Mouse (Mus musculus) limb, embryonic 11.5 days (tissue): ENCODE data around the gene Prima1. TPM values are rescaled to one million over a fixed set of nuclear protein-coding genes. Genes with fewer than 3 reads are reported as not detected.
A peak's percentile ranks its signal among the peaks of the same experiment; 100 is the strongest.

Experiments
- ATAC-seq: fragments of 200-750 bp; cut with Nextera tagmentation; 2 replicates; pipeline ENCODE4 v1.8.0; 2017; ENCODE audit warnings: low read depth; ENCODE audit not compliant: insufficient number of reproducible peaks, low FRiP score, low TSS enrichment
- DNase-seq: peaks from one replicate; pipeline ENCODE4 v3.0.0-alpha.2; 2015; ENCODE audit warnings: low spot score
- H3K27ac ChIP-seq: fragments of 300-500 bp; sonication (generic); replicated peaks from 2 replicates; pipeline ENCODE4 v1.5.1; 2014; ENCODE audit warnings: low read depth, mild to moderate bottlenecking, low read length
- H3K27me3 ChIP-seq: fragments of 300-500 bp; sonication (generic); 2 replicates; pipeline ENCODE4 v1.6.1; 2014; ENCODE audit warnings: mild to moderate bottlenecking, low read length, mixed read lengths; ENCODE audit not compliant: control insufficient read depth, insufficient read depth
- H3K36me3 ChIP-seq: fragments of 300-500 bp; sonication (generic); 2 replicates; pipeline ENCODE4 v1.6.1; 2014; ENCODE audit warnings: mild to moderate bottlenecking, low read length, moderate library complexity, mixed read lengths; ENCODE audit not compliant: control insufficient read depth, insufficient read depth
- H3K4me1 ChIP-seq: fragments of 300-500 bp; sonication (generic); 2 replicates; pipeline ENCODE4 v1.6.1; 2014; ENCODE audit warnings: low read length, mixed read lengths; ENCODE audit not compliant: control insufficient read depth, insufficient read depth
- H3K4me2 ChIP-seq: fragments of 300-500 bp; sonication (generic); 2 replicates; pipeline ENCODE4 v1.6.1; 2014; ENCODE audit warnings: low read depth, mild to moderate bottlenecking, moderate library complexity; ENCODE audit not compliant: severe bottlenecking
- H3K4me3 ChIP-seq: fragments of 300-500 bp; sonication (generic); 2 replicates; pipeline ENCODE4 v1.5.1; 2014; ENCODE audit warnings: low read depth, low read length
- H3K9ac ChIP-seq: fragments of 300-500 bp; sonication (generic); 2 replicates; pipeline ENCODE4 v1.6.1; 2014; ENCODE audit warnings: mild to moderate bottlenecking, low read length
- H3K9me3 ChIP-seq: fragments of 300-500 bp; sonication (generic); 2 replicates; pipeline ENCODE4 v1.6.1; 2016; ENCODE audit warnings: low read length; ENCODE audit not compliant: control insufficient read depth
- WGBS: fragments of 180-500 bp; shearing (Covaris S2); extraction: QIAGEN DNeasy Blood & Tissue Kit; methylation state at CpG from one replicate; pipeline ENCODE4 v1.1.7; 2014; 5-methylcytosine and 5-hydroxymethylcytosine counted together
- polyA plus RNA-seq: library from polyadenylated mRNA; unstranded; fragments of >200 nt; fragmentation: Nextera tagmentation; extraction: Ambion mirVana; gene quantifications from 2 replicates; pipeline ENCODE4 v1.2.1, GENCODE M21; 2014

The Prima1 gene
- polyA plus RNA-seq: 0.16 TPM in 1 of 2 replicates, not detected in the other

- no peak within 1 kb of the TSS; the same call in 1 of the 2 replicates for H3K27ac ChIP-seq
- peak within 1 kb of the TSS; percentile 92 for H3K4me2 ChIP-seq
- peaks cover 3% of the 10 kb centered on the region; the same call in 1 of the 2 replicates for H3K4me1 ChIP-seq
- H3K4me3 ChIP-seq: peak within 1 kb of the TSS; percentile 60
- DNase-seq: peak; percentile 81
- peak within 1 kb of the TSS; percentile 77 for H3K9ac ChIP-seq
- H3K9me3 ChIP-seq: no peaks in the 10 kb centered on the region
- H3K36me3 ChIP-seq: no peaks in the 10 kb centered on the region
- ATAC-seq: peak; percentile 86
- H3K27me3 ChIP-seq: peaks cover 20% of the 10 kb centered on the region
- WGBS: 2% methylated on average over 48 of the region's 54 CpGs
Observed at GRCm38 (mm10) chr12:103242083-103242581, at the start of gene Prima1. Gene Prima1, minus strand, starts transcription at chr12:103242150.

GRCm38 (mm10) chr12:103287276-103287675, 45.3 kb upstream of the Prima1 start:
- Histone ChIP-seq H3K4me3 (no peak overlapping the region), H3K27ac (no peak overlapping the region), H3K36me3 (no peaks in the 10 kb centered on the region), H3K9ac (no peak overlapping the region), H3K9me3 (no peaks in the 10 kb centered on the region), H3K4me2 (no peak overlapping the region), H3K4me1 (no peaks in the 10 kb centered on the region; the same call in 1 of the 2 replicates), H3K27me3 (no peaks in the 10 kb centered on the region)
- 57% methylated on average over 4 of the region's 4 CpGs for WGBS
- ATAC-seq (no peak), DNase-seq (no peak)

GRCm38 (mm10) chr12:103283411-103283810, 41.5 kb upstream of the Prima1 start:
- no peaks in the 10 kb centered on the region; the same call in 1 of the 2 replicates for H3K4me1 ChIP-seq
- no peak for ATAC-seq
- no peaks in the 10 kb centered on the region for H3K27me3 ChIP-seq
- no peak overlapping the region for H3K27ac ChIP-seq
- H3K36me3 ChIP-seq: no peaks in the 10 kb centered on the region
- no peak overlapping the region for H3K9ac ChIP-seq
- 95% methylated on average over 3 of the region's 3 CpGs for WGBS
- no peak overlapping the region for H3K4me2 ChIP-seq
- no peak for DNase-seq
- no peaks in the 10 kb centered on the region for H3K9me3 ChIP-seq
- H3K4me3 ChIP-seq: no peak overlapping the region

- H3K36me3 ChIP-seq: no peaks in the 10 kb centered on the region
- H3K4me1 ChIP-seq: no peaks in the 10 kb centered on the region; the same call in 1 of the 2 replicates
Observed at GRCm38 (mm10) chr12:103282936-103283335, 41.0 kb upstream of the Prima1 start.

GRCm38 (mm10) chr12:103281912-103282311, 40.0 kb upstream of the Prima1 start:
- H3K9me3 ChIP-seq: no peaks in the 10 kb centered on the region
- no peak for ATAC-seq
- H3K27ac ChIP-seq: no peak overlapping the region
- H3K4me3 ChIP-seq: no peak overlapping the region
- no peak overlapping the region for H3K4me2 ChIP-seq
- H3K36me3 ChIP-seq: no peaks in the 10 kb centered on the region
- no peaks in the 10 kb centered on the region; the same call in 1 of the 2 replicates for H3K4me1 ChIP-seq
- no peak for DNase-seq
- WGBS: 36% methylated on average over 4 of the region's 4 CpGs
- H3K9ac ChIP-seq: no peak overlapping the region
- H3K27me3 ChIP-seq: no peaks in the 10 kb centered on the region

More at GRCm38 (mm10) chr12:103282936-103283335, 41.0 kb upstream of the Prima1 start:
- H3K27ac ChIP-seq: no peak overlapping the region
- no peaks in the 10 kb centered on the region for H3K27me3 ChIP-seq
- H3K9ac ChIP-seq: no peak overlapping the region
- H3K9me3 ChIP-seq: no peaks in the 10 kb centered on the region
- 69% methylated on average over 6 of the region's 6 CpGs for WGBS
- ATAC-seq: no peak
- no peak overlapping the region for H3K4me2 ChIP-seq
- H3K4me3 ChIP-seq: no peak overlapping the region
- no peak for DNase-seq

- no peaks in the 10 kb centered on the region for H3K9me3 ChIP-seq
Observed at GRCm38 (mm10) chr12:103281491-103281890, 39.5 kb upstream of the Prima1 start.

GRCm38 (mm10) chr12:103276422-103276821, 34.5 kb upstream of the Prima1 start:
- no peaks in the 10 kb centered on the region for H3K27me3 ChIP-seq
- no peaks in the 10 kb centered on the region for H3K36me3 ChIP-seq
- no peaks in the 10 kb centered on the region for H3K4me1 ChIP-seq
- no peaks in the 10 kb centered on the region for H3K9me3 ChIP-seq
- H3K4me3 ChIP-seq: no peak overlapping the region
- H3K4me2 ChIP-seq: no peak overlapping the region
- H3K9ac ChIP-seq: no peak overlapping the region
- DNase-seq: no peak
- ATAC-seq: no peak
- 88% methylated on average over 4 of the region's 4 CpGs for WGBS
- H3K27ac ChIP-seq: no peak overlapping the region

More at GRCm38 (mm10) chr12:103281491-103281890, 39.5 kb upstream of the Prima1 start:
- Histone ChIP-seq H3K27ac (no peak overlapping the region), H3K4me3 (no peak overlapping the region), H3K36me3 (no peaks in the 10 kb centered on the region), H3K27me3 (no peaks in the 10 kb centered on the region), H3K4me2 (no peak overlapping the region), H3K9ac (no peak overlapping the region), H3K4me1 (no peaks in the 10 kb centered on the region; the same call in 1 of the 2 replicates)
- ATAC-seq: no peak
- WGBS: 31% methylated on average over 2 of the region's 2 CpGs
- DNase-seq: no peak

GRCm38 (mm10) chr12:103273732-103274131, 31.8 kb upstream of the Prima1 start:
- Histone ChIP-seq H3K4me2 (no peak overlapping the region), H3K9ac (no peak overlapping the region), H3K9me3 (no peaks in the 10 kb centered on the region), H3K4me3 (no peak overlapping the region), H3K27ac (no peak overlapping the region), H3K27me3 (no peaks in the 10 kb centered on the region), H3K36me3 (no peaks in the 10 kb centered on the region), H3K4me1 (no peaks in the 10 kb centered on the region)
- ATAC-seq: no peak
- DNase-seq: no peak
- WGBS: 93% methylated on average over 2 of the region's 2 CpGs

GRCm38 (mm10) chr12:103273051-103273450, 31.1 kb upstream of the Prima1 start:
- Histone ChIP-seq H3K4me2 (no peak overlapping the region), H3K9ac (no peak overlapping the region), H3K36me3 (no peaks in the 10 kb centered on the region), H3K9me3 (no peaks in the 10 kb centered on the region), H3K27me3 (no peaks in the 10 kb centered on the region), H3K4me3 (no peak overlapping the region), H3K4me1 (peaks cover 1% of the 10 kb centered on the region; the same call in 1 of the 2 replicates), H3K27ac (no peak overlapping the region)
- WGBS: 62% methylated on average over 6 of the region's 6 CpGs
- DNase-seq: no peak
- no peak for ATAC-seq
